Mouse (Mus musculus) monocyte, adult 2 months (primary cell): ENCODE measurements around the gene Ankrd49.

Experiments used
- DNase-seq, 2 experiments: peaks; one replicate each; pipeline ENCODE4 v3.0.0; 2022; ENCODE audit warnings: low spot score in 2 of 2, low read depth in 1 of 2

The Ankrd49 gene

DNA sequence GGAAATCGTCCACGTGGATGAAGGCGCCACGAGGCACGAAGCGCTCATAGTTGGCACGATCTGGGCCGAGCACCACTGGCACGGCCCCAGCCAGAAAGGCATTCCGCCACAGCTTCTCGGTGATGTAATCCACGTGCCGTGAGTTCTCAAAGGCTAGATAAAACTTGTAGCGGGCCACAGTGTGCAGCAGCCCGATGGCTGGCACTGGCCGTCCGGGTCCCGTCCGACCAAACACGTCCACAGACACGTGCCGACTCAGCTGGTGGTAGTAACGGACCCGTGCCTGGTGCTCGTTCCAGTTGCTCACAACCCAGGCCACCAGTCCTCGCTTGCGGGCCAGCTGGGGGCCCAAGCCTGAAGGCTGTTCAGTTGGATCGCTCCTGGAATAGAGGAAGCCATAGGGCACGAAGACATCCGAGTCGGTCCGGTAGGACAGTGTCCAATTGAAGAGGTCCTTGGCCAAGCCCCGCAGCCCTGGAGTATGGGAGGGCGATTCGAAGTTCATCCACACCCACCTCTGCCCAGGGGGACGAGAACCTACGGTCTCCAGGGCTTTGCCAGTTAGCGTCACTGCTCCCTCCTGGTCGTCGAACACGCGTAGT is 33.7 kb downstream of the Ankrd49 start:
- no peak for DNase-seq

DNA sequence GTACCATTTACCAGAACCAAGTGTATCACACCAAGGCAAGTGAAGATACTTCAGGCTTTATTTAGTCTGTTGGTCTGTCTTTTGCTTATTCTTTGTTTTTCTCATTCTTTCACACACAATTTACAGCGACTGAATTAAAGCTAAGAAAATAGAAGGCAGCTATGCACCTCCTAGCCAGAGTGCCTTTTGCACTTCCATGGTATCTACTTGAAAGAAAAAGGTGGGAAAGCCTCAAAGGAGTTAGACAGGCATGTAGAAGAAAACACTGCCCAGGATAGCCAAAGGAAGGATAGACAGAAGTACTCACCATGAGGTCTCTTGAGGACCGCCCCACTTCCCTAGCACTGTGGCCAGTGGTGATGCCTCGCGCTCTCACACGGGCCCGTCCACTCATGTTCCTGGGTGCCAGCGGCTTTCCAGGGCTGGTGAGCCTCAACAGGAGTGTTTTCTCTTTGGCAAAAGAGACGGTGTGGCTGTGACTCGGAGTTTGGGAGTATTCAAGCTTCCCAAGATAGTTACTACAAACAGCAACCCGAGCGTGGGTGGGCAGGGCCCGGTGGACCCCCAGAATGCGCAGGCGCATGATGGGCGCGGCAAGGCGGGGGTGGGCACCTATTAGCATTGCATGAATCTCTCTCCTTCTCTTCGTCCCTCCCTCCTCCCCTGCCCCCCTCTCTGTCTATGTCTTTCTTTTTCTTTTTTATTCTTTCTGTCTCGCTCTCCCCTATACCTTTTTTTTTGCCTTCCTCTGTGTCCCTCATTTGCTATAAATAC is 44.3 kb downstream of the Ankrd49 start, which contains the start of gene Piwil4:
TSS of gene Piwil4 (minus strand) at position 583 of the 774 bp plus-strand sequence.
- no peak for DNase-seq

DNA sequence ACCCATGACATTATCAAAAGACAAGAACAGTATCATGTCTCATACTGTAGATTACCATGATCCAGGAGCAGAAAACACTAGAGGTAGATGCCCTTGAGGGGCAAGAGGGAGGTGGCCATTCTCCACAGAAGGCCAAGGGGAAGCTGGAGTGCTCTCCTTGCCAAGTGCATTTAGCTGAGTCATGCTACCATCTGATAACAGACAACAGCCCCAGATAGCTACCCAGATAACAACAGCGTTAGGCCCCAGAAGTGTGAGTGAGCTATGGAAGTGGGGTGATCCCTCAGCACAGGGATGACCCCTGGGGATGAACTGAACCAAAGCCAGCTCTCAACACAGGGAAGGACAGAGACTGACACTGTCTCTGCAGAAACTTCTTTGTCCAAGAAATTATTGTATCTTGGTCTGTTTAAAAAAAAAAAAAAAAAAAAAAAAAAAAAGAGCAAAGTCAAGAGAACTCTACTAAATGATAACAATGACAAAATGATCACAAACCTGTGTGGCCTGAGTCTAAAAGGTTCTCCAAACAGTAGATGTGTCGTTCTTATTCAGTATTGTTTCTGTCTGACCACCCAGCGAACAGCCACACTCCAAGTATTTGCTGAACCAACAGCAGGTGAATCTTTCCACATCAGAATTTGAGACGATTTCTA is 45.0 kb downstream of the Ankrd49 start:
- no peak for DNase-seq

DNA sequence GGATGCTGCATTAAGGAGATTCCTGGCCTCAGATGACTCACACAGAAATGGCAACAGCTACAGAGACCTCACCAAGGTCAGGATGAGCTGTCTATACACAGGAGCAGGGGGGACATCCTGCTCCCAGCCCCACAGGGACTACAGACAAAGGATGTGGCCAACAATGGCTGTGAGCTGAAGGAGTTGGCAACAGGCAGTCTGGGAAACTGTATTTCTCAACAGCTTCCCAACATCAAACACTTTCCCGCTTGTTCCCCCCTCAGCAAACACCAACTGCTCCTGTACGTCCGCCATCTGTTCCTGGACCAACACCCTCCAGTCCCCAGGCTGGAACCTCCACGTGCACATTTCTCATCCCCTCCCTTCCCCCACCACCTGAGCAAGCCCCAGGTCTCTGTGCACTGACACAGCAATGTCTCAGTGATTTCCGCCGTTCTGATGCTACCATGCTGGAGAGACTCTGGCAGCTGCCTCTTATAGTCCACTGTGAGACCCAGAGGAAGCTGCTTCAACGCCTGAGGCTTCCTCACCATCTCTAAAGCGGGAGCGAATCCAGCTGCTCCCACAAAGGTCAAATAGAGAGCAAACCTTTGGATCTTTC is 53.6 kb downstream of the Ankrd49 start:
- no peak for DNase-seq
